Mouse (Mus musculus) stomach, embryonic 14.5 days (tissue): Measurements from ENCODE around the gene Rsph6a. TPM values are rescaled to one million over a fixed set of nuclear protein-coding genes. Genes with fewer than 3 reads are reported as not detected.

Source experiments
- ATAC-seq: fragments of 200-750 bp; cut with Nextera tagmentation; 2 replicates; pipeline ENCODE4 v1.8.0; 2017; ENCODE audit warnings: low read depth, moderate TSS enrichment; ENCODE audit not compliant: insufficient number of reproducible peaks, insufficient read depth, low FRiP score
- H3K27ac ChIP-seq: fragments of 300-500 bp; sonication (generic); 2 replicates; pipeline ENCODE4 v1.5.1; 2014; ENCODE audit warnings: mild to moderate bottlenecking, low read length, moderate library complexity, mixed read lengths
- H3K27me3 ChIP-seq: fragments of 300-500 bp; sonication (generic); 2 replicates; pipeline ENCODE4 v1.6.1; 2014; ENCODE audit warnings: low read length, control low read depth, mixed read lengths; ENCODE audit not compliant: control insufficient read depth, insufficient read depth
- H3K36me3 ChIP-seq: fragments of 300-500 bp; sonication (generic); 2 replicates; pipeline ENCODE4 v1.6.1; 2014; ENCODE audit warnings: mild to moderate bottlenecking, control low read depth, low read length, moderate library complexity, mixed read lengths; ENCODE audit not compliant: control insufficient read depth, insufficient read depth
- H3K4me1 ChIP-seq: fragments of 300-500 bp; sonication (generic); 2 replicates; pipeline ENCODE4 v1.6.1; 2014; ENCODE audit warnings: low read length, control low read depth, mixed read lengths; ENCODE audit not compliant: control insufficient read depth, insufficient read depth
- H3K4me2 ChIP-seq: fragments of 300-500 bp; sonication (generic); replicated peaks from 2 replicates; pipeline ENCODE4 v1.6.1; 2014; ENCODE audit warnings: low read depth, low read length, control low read depth
- H3K4me3 ChIP-seq: fragments of 300-500 bp; sonication (generic); 2 replicates; pipeline ENCODE4 v1.5.1; 2014; ENCODE audit warnings: low read depth, low read length, control low read depth
- H3K9ac ChIP-seq: fragments of 300-500 bp; sonication (generic); replicated peaks from 2 replicates; pipeline ENCODE4 v1.6.1; 2014; ENCODE audit warnings: low read depth, mild to moderate bottlenecking, control low read depth, low read length, moderate library complexity, mixed read lengths
- H3K9me3 ChIP-seq: fragments of 300-500 bp; sonication (generic); 2 replicates; pipeline ENCODE4 v1.6.1; 2016; ENCODE audit warnings: low read depth, low read length, control low read depth; ENCODE audit not compliant: control insufficient read depth
- WGBS: fragments of 180-500 bp; shearing (Covaris S2); extraction: QIAGEN DNeasy Blood & Tissue Kit; methylation state at CpG from one replicate; pipeline ENCODE4 v1.1.7; 2014; 5-methylcytosine and 5-hydroxymethylcytosine counted together
- polyA plus RNA-seq: library from polyadenylated mRNA; unstranded; fragments of >200 nt; fragmentation: Nextera tagmentation; extraction: Ambion mirVana; gene quantifications from 2 replicates; pipeline ENCODE4 v1.2.1, GENCODE M21; 2014

Rsph6a gene
- polyA plus RNA-seq, 1 experiment from 2014 or later, result not detected

DNA sequence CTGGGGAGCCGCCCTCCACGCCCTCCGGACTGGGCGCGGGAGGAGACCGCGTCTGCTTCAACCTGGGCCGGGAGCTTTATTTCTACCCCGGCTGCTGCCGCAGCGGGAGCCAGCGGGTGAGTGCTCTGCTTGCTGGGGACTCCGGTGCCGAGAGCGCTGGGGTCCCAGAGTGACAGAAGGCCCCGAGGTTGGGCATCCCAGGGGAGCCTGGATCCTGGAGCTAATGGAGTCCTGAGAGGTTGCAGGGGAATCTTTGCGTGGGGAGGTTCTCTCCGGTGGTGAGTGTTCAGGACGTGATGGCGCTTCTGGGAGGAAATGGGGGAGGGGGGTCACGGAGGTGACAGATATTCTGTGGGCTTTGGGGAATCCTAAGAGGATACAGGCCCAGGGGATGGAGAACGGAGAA lies 22.1 kb downstream of the Rsph6a start:
- Histone ChIP-seq H3K27ac (peak overlapping the region; percentile 76; the same call in 1 of the 2 replicates), H3K36me3 (peaks cover 38% of the 10 kb centered on the region), H3K27me3 (no peaks in the 10 kb centered on the region), H3K9ac (peak overlapping the region; percentile 96), H3K4me3 (peak overlapping the region; percentile 98), H3K9me3 (no peaks in the 10 kb centered on the region), H3K4me1 (peaks cover 18% of the 10 kb centered on the region), H3K4me2 (peak overlapping the region; percentile 88)
- WGBS, result under 1% methylated on average over 22 of the region's 22 CpGs
- ATAC-seq, result no peak

DNA sequence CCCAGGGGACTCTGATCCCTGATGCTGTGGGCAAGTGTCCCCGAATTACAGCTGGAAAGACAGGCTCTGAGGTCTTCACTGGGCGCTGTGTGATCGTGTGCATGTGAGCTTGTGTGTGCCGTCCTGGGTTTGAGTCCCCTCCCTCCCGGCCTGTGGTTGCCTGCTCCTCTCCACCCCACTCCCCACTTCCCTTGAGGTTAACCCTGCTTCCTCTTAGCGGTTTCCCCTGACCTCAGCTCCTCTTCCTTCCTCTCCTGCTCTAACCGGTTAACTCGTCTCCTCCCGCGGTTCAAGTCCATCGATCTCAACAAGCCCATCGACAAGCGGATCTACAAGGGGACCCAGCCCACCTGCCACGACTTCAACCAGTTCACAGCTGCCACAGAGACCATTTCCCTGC lies 23.3 kb downstream of the Rsph6a start:
- no peaks in the 10 kb centered on the region for H3K9me3 ChIP-seq
- peak overlapping the region; percentile 98; the same call in 1 of the 2 replicates for H3K4me3 ChIP-seq
- WGBS, result 73% methylated on average over 14 of the region's 14 CpGs

GRCm38 (mm10) chr7:19078732-19079131 lies 24.2 kb downstream of the Rsph6a start:
- H3K4me3 ChIP-seq, result no peak overlapping the region
- peaks cover 36% of the 10 kb centered on the region for H3K4me1 ChIP-seq
- no peak overlapping the region for H3K9ac ChIP-seq
- H3K27me3 ChIP-seq, result no peaks in the 10 kb centered on the region
- no peaks in the 10 kb centered on the region for H3K9me3 ChIP-seq
- no peak for ATAC-seq
- H3K27ac ChIP-seq, result no peak overlapping the region
- peaks cover 45% of the 10 kb centered on the region for H3K36me3 ChIP-seq
- H3K4me2 ChIP-seq, result no peak overlapping the region
- 81% methylated on average over 3 of the region's 3 CpGs for WGBS

More for the DNA sequence above, 23.3 kb downstream of the Rsph6a start:
- H3K4me1 ChIP-seq, result peaks cover 26% of the 10 kb centered on the region
- no peak overlapping the region for H3K9ac ChIP-seq
- H3K36me3 ChIP-seq, result peaks cover 44% of the 10 kb centered on the region
- peak overlapping the region; percentile 88; the same call in 1 of the 2 replicates for H3K4me2 ChIP-seq
- no peak for ATAC-seq
- no peaks in the 10 kb centered on the region for H3K27me3 ChIP-seq
- no peak overlapping the region for H3K27ac ChIP-seq

GRCm38 (mm10) chr7:19080451-19080950 lies 26.0 kb downstream of the Rsph6a start:
- Histone ChIP-seq H3K4me1 (peaks cover 49% of the 10 kb centered on the region), H3K36me3 (peaks cover 45% of the 10 kb centered on the region), H3K9ac (no peak overlapping the region), H3K9me3 (no peaks in the 10 kb centered on the region), H3K27ac (no peak overlapping the region), H3K4me2 (no peak overlapping the region), H3K4me3 (no peak overlapping the region), H3K27me3 (no peaks in the 10 kb centered on the region)
- WGBS, result 85% methylated on average over 19 of the region's 19 CpGs
- no peak for ATAC-seq

- Histone ChIP-seq H3K27ac (no peak overlapping the region), H3K36me3 (peaks cover 46% of the 10 kb centered on the region)
- 90% methylated on average over 4 of the region's 4 CpGs for WGBS
These were observed 27.7 kb downstream of the Rsph6a start for GRCm38 (mm10) chr7:19082171-19082570.

GRCm38 (mm10) chr7:19083096-19083495 lies 28.6 kb downstream of the Rsph6a start:
- H3K27me3 ChIP-seq, result no peaks in the 10 kb centered on the region
- H3K9ac ChIP-seq, result no peak overlapping the region
- no peak for ATAC-seq
- 41% methylated on average over 6 of the region's 6 CpGs for WGBS
- peak overlapping the region; percentile 23; the same call in 1 of the 2 replicates for H3K4me3 ChIP-seq
- H3K9me3 ChIP-seq, result no peaks in the 10 kb centered on the region
- H3K4me2 ChIP-seq, result peak overlapping the region; percentile 40; the same call in 1 of the 2 replicates
- peaks cover 52% of the 10 kb centered on the region for H3K36me3 ChIP-seq
- H3K4me1 ChIP-seq, result peaks cover 43% of the 10 kb centered on the region
- no peak overlapping the region for H3K27ac ChIP-seq

More at GRCm38 (mm10) chr7:19082171-19082570, 27.7 kb downstream of the Rsph6a start:
- ATAC-seq, result no peak
- Histone ChIP-seq H3K9me3 (no peaks in the 10 kb centered on the region), H3K27me3 (no peaks in the 10 kb centered on the region), H3K4me1 (peaks cover 51% of the 10 kb centered on the region), H3K9ac (no peak overlapping the region), H3K4me3 (no peak overlapping the region), H3K4me2 (no peak overlapping the region)

DNA sequence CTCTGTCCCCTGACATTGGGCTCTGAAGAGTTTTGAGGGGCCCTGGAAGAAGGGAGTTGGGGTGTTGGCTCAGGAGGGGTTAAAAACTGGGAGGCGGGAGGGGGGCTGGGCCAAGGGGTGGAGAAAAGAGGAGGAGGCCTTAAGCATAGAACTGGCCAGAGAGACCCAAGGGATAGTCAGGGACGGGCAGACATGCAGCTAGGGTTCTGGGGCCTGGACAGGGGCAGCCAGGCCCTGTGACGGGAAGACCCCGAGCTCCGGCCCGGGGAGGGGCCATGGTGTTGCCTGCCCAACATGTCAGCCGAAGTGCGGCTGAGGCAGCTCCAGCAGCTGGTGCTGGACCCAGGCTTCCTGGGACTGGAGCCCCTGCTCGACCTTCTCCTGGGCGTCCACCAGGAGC lies 29.2 kb downstream of the Rsph6a start, which contains the start of gene Dmpk:
TSS of gene Dmpk (plus strand) at position 149 of the 400 bp plus-strand sequence.
- Histone ChIP-seq H3K9ac (peak within 1 kb of the TSS; percentile 4; the same call in 1 of the 2 replicates), H3K4me3 (peak within 1 kb of the TSS; percentile 23), H3K27ac (peak within 1 kb of the TSS; percentile 45; the same call in 1 of the 2 replicates), H3K27me3 (no peaks in the 10 kb centered on the region), H3K4me1 (peaks cover 43% of the 10 kb centered on the region), H3K36me3 (peaks cover 52% of the 10 kb centered on the region), H3K9me3 (no peaks in the 10 kb centered on the region), H3K4me2 (peak within 1 kb of the TSS; percentile 40)
- 24% methylated on average over 10 of the region's 10 CpGs for WGBS
- ATAC-seq, result peak; percentile 49; the same call in 1 of the 2 replicates

GRCm38 (mm10) chr7:19084277-19084771 lies 29.8 kb downstream of the Rsph6a start:
- Histone ChIP-seq H3K27ac (peak overlapping the region; percentile 45; the same call in 1 of the 2 replicates), H3K4me2 (peak overlapping the region; percentile 40), H3K4me1 (peaks cover 43% of the 10 kb centered on the region), H3K9ac (peak overlapping the region; percentile 4; the same call in 1 of the 2 replicates), H3K36me3 (peaks cover 50% of the 10 kb centered on the region), H3K27me3 (no peaks in the 10 kb centered on the region), H3K9me3 (no peaks in the 10 kb centered on the region), H3K4me3 (peak overlapping the region; percentile 23)
- ATAC-seq, result no peak
- 50% methylated on average over 6 of the region's 6 CpGs for WGBS
